Mouse (Mus musculus) ES-Bruce4 (cell line): ENCODE data around the gene Slx1b. TPM values are rescaled to one million over a fixed set of nuclear protein-coding genes. Genes with fewer than 3 reads are reported as not detected.
"Not testable (repeated sequence)": the region's sequence is repeated elsewhere in the genome, so short reads cannot be mapped to it uniquely, and the experiment has no call there.

Experiments used
- H3K27ac ChIP-seq: 2 replicates; pipeline ENCODE4 v1.5.1; 2012; ENCODE audit warnings: low read length, inconsistent platforms; ENCODE audit not compliant: insufficient read depth
- H3K27me3 ChIP-seq: 2 replicates; pipeline ENCODE4 v1.6.1; 2012; ENCODE audit warnings: mild to moderate bottlenecking, low read length, inconsistent platforms; ENCODE audit not compliant: control insufficient read depth, poor library complexity, insufficient read depth, severe bottlenecking
- H3K36me3 ChIP-seq: 2 replicates; pipeline ENCODE4 v1.6.1; 2012; ENCODE audit warnings: inconsistent platforms, mild to moderate bottlenecking, low read length, moderate library complexity; ENCODE audit not compliant: control insufficient read depth, poor library complexity, insufficient read depth, severe bottlenecking
- H3K4me1 ChIP-seq: one replicate; pipeline ENCODE4 v1.8.1; 2011; ENCODE audit warnings: low read length; ENCODE audit not compliant: control insufficient read depth, insufficient read depth
- H3K4me3 ChIP-seq: 2 replicates; pipeline ENCODE4 v1.5.1; 2011; ENCODE audit warnings: low read depth, mild to moderate bottlenecking, low read length
- H3K9ac ChIP-seq: 2 replicates; pipeline ENCODE4 v1.6.1; 2012; ENCODE audit warnings: low read depth, mild to moderate bottlenecking, inconsistent platforms; ENCODE audit not compliant: poor library complexity, severe bottlenecking
- H3K9me3 ChIP-seq: replicated peaks from 2 replicates; pipeline ENCODE4 v1.6.1; 2012; ENCODE audit warnings: mild to moderate bottlenecking, low read length, inconsistent platforms; ENCODE audit not compliant: control insufficient read depth, poor library complexity, insufficient read depth, severe bottlenecking
- CTCF ChIP-seq: IDR thresholded peaks from one replicate; pipeline ENCODE4 v1.8.1; 2011; ENCODE audit warnings: low read depth, low read length
- EP300 ChIP-seq: IDR thresholded peaks from 2 replicates; pipeline ENCODE4 v1.6.1; 2011; ENCODE audit warnings: low read depth, low read length; ENCODE audit not compliant: insufficient read depth
- POLR2A ChIP-seq: IDR thresholded peaks from one replicate; pipeline ENCODE4 v1.8.1; 2011; ENCODE audit warnings: low read length; ENCODE audit not compliant: insufficient read depth
- polyA plus RNA-seq: library from polyadenylated mRNA; stranded (reverse); fragments of >200 nt; gene quantifications from 2 replicates; pipeline ENCODE4 v1.2.4, GENCODE M21; 2011; ENCODE audit warnings: low read depth; ENCODE audit not compliant: missing spikeins, insufficient read depth, insufficient read length

Gene Slx1b
- polyA plus RNA-seq, 1 experiment: 16.6 TPM

GRCm38 (mm10) chr7:126689021-126689420, 6.6 kb downstream of the Slx1b start:
- H3K27me3 ChIP-seq: no peaks in the 10 kb centered on the region
- no peak overlapping the region for H3K9ac ChIP-seq
- H3K27ac ChIP-seq: no peak overlapping the region
- peaks cover 2% of the 10 kb centered on the region for H3K4me1 ChIP-seq
- no peaks in the 10 kb centered on the region for H3K9me3 ChIP-seq
- TF ChIP-seq EP300: no peak
- TF ChIP-seq CTCF: no peak
- TF ChIP-seq POLR2A: no peak
- H3K36me3 ChIP-seq: peaks cover 14% of the 10 kb centered on the region
- no peak overlapping the region for H3K4me3 ChIP-seq

GRCm38 (mm10) chr7:126688156-126688555, 7.4 kb downstream of the Slx1b start:
- H3K4me1 ChIP-seq, H3K9me3 ChIP-seq, H3K9ac ChIP-seq, H3K27me3 ChIP-seq, H3K4me3 ChIP-seq, H3K27ac ChIP-seq: not testable (repeated sequence)
- H3K36me3 ChIP-seq: peaks cover 14% of the 10 kb centered on the region

- Histone ChIP-seq H3K9me3 (no peaks in the 10 kb centered on the region), H3K36me3 (no peaks in the 10 kb centered on the region)
Observed at GRCm38 (mm10) chr7:126681221-126681620, 14.4 kb downstream of the Slx1b start.

GRCm38 (mm10) chr7:126679683-126680082, 15.9 kb downstream of the Slx1b start:
- TF ChIP-seq EP300 (no peak), POLR2A (no peak), CTCF (no peak)
- H3K9me3 ChIP-seq: no peaks in the 10 kb centered on the region

More at GRCm38 (mm10) chr7:126681221-126681620, 14.4 kb downstream of the Slx1b start:
- no peak overlapping the region for H3K27ac ChIP-seq
- TF ChIP-seq EP300 (no peak), CTCF (no peak), POLR2A (no peak)
- no peaks in the 10 kb centered on the region for H3K4me1 ChIP-seq
- H3K9ac ChIP-seq: no peak overlapping the region
- H3K27me3 ChIP-seq: no peaks in the 10 kb centered on the region
- H3K4me3 ChIP-seq: no peak overlapping the region

GRCm38 (mm10) chr7:126678545-126679341, 16.8 kb downstream of the Slx1b start:
- H3K9me3 ChIP-seq: no peaks in the 10 kb centered on the region
- H3K9ac ChIP-seq: no peak overlapping the region
- no peaks in the 10 kb centered on the region for H3K4me1 ChIP-seq
- TF ChIP-seq EP300: no peak
- TF ChIP-seq POLR2A: no peak
- no peak for TF ChIP-seq CTCF
- H3K27me3 ChIP-seq: no peaks in the 10 kb centered on the region
- 0 out of 2 replicates have a peak, but pooled peaks cover 3% of the 10 kb centered on the region for H3K36me3 ChIP-seq
- no peak overlapping the region for H3K4me3 ChIP-seq
- no peak overlapping the region for H3K27ac ChIP-seq

More at GRCm38 (mm10) chr7:126679683-126680082, 15.9 kb downstream of the Slx1b start:
- Histone ChIP-seq H3K4me1 (no peaks in the 10 kb centered on the region), H3K36me3 (no peaks in the 10 kb centered on the region), H3K4me3 (no peak overlapping the region), H3K27ac (no peak overlapping the region), H3K27me3 (no peaks in the 10 kb centered on the region), H3K9ac (no peak overlapping the region)

GRCm38 (mm10) chr7:126676631-126677220, 18.9 kb downstream of the Slx1b start:
- H3K4me1 ChIP-seq: no peaks in the 10 kb centered on the region
- H3K36me3 ChIP-seq: peaks cover 9% of the 10 kb centered on the region; the same call in 1 of the 2 replicates
- H3K4me3 ChIP-seq: no peak overlapping the region
- H3K9ac ChIP-seq: no peak overlapping the region
- no peak for TF ChIP-seq CTCF
- no peak for TF ChIP-seq EP300
- TF ChIP-seq POLR2A: no peak
- H3K9me3 ChIP-seq: no peaks in the 10 kb centered on the region
- H3K27ac ChIP-seq: no peak overlapping the region
- H3K27me3 ChIP-seq: no peaks in the 10 kb centered on the region
